Mouse (Mus musculus) intestine, embryonic 14.5 days (tissue): ENCODE measurements around the gene Jmjd7. TPM values are rescaled to one million over a fixed set of nuclear protein-coding genes. Genes with fewer than 3 reads are reported as not detected.

Source experiments
- ATAC-seq: fragments of 200-750 bp; cut with Nextera tagmentation; replicated peaks from 2 replicates; pipeline ENCODE4 v1.8.0; 2017; ENCODE audit warnings: low read depth, moderate number of reproducible peaks, moderate TSS enrichment, moderate library complexity; ENCODE audit not compliant: low FRiP score, low TSS enrichment
- DNase-seq: peaks from one replicate; pipeline ENCODE4 v3.0.0-alpha.2; 2018; ENCODE audit warnings: low spot score
- H3K27ac ChIP-seq: fragments of 300-500 bp; sonication (generic); 2 replicates; pipeline ENCODE4 v1.5.1; 2014; ENCODE audit warnings: low read depth, mild to moderate bottlenecking, control low read depth
- H3K27me3 ChIP-seq: fragments of 300-500 bp; sonication (generic); replicated peaks from 2 replicates; pipeline ENCODE4 v1.6.1; 2014; ENCODE audit warnings: low read length, control low read depth; ENCODE audit not compliant: control insufficient read depth, insufficient read depth
- H3K36me3 ChIP-seq: fragments of 300-500 bp; sonication (generic); 2 replicates; pipeline ENCODE4 v1.6.1; 2014; ENCODE audit warnings: low read length, control low read depth; ENCODE audit not compliant: control insufficient read depth, insufficient read depth
- H3K4me1 ChIP-seq: fragments of 300-500 bp; sonication (generic); replicated peaks from 2 replicates; pipeline ENCODE4 v1.6.1; 2014; ENCODE audit warnings: low read length, control low read depth, mixed read lengths; ENCODE audit not compliant: control insufficient read depth, insufficient read depth
- H3K4me2 ChIP-seq: fragments of 300-500 bp; sonication (generic); 2 replicates; pipeline ENCODE4 v1.6.1; 2014; ENCODE audit warnings: low read length
- H3K4me3 ChIP-seq: fragments of 300-500 bp; sonication (generic); 2 replicates; pipeline ENCODE4 v1.5.1; 2014; ENCODE audit warnings: low read depth, low read length, control low read depth, mixed read lengths
- H3K9ac ChIP-seq: fragments of 300-500 bp; sonication (generic); 2 replicates; pipeline ENCODE4 v1.6.1; 2014; ENCODE audit warnings: mild to moderate bottlenecking, low read length
- H3K9me3 ChIP-seq: fragments of 300-500 bp; sonication (generic); 2 replicates; pipeline ENCODE4 v1.6.1; 2016; ENCODE audit warnings: low read length, control low read depth; ENCODE audit not compliant: control insufficient read depth
- WGBS: fragments of 180-500 bp; shearing (Covaris S2); extraction: QIAGEN DNeasy Blood & Tissue Kit; methylation state at CpG from one replicate; pipeline ENCODE4 v1.1.7; 2014; 5-methylcytosine and 5-hydroxymethylcytosine counted together
- polyA plus RNA-seq: library from polyadenylated mRNA; unstranded; fragments of >200 nt; fragmentation: Nextera tagmentation; extraction: Ambion mirVana; gene quantifications from 2 replicates; pipeline ENCODE4 v1.2.1, GENCODE M21; 2014

Gene Jmjd7
- polyA plus RNA-seq, 1 experiment from 2014 or later = 18.9 TPM

DNA sequence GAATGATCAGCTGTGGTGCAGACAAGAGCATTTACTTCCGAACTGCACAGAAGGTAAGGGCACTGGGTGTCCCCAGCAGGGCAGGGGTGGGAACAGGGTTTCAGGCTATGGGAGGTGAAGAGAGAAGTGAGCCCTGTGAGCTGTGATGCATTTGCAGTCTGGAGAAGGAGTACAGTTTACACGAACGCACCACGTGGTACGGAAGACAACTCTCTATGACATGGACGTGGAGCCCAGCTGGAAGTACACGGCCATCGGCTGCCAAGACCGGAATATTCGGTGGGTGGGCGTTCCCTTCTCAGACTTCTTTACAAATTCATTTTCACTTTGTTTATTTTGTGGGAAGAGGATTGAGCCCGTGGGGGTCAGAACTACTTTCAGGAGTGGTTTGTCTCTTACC lies 9.7 kb upstream of the Jmjd7 start:
- ATAC-seq (no peak), DNase-seq (no peak)
- Histone ChIP-seq H3K36me3 (peaks cover 76% of the 10 kb centered on the region), H3K9ac (no peak overlapping the region), H3K4me1 (no peaks in the 10 kb centered on the region), H3K27ac (no peak overlapping the region), H3K4me3 (no peak overlapping the region), H3K4me2 (no peak overlapping the region), H3K9me3 (no peaks in the 10 kb centered on the region), H3K27me3 (no peaks in the 10 kb centered on the region)
- WGBS = 88% methylated on average over 12 of the region's 12 CpGs

DNA sequence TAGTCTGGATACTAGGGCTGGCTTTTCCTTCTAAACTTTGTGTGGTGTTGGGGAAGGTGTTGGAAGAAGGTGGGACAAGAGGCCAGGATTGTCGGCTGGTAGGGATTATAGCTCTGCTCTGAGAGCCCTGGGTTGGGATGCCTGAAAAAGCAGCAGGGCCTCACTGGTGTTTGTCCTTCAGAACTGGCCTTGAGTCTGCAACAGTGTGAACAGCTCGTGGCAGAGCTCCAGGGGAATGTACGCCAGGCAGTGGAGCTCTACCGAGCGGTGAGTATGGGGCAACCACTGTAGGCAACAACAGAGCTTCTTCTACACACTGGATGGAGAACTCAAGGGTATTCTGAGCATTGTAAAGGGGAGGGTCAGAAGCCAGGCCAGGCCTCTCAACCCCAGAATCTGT lies 2.9 kb upstream of the Jmjd7 start:
- H3K4me1 ChIP-seq = peaks cover 12% of the 10 kb centered on the region
- ATAC-seq (no peak), DNase-seq (no peak)
- no peaks in the 10 kb centered on the region for H3K27me3 ChIP-seq
- no peak overlapping the region for H3K4me3 ChIP-seq
- H3K9ac ChIP-seq = no peak overlapping the region
- no peak overlapping the region for H3K4me2 ChIP-seq
- no peak overlapping the region for H3K27ac ChIP-seq
- 88% methylated on average over 5 of the region's 5 CpGs for WGBS
- no peaks in the 10 kb centered on the region for H3K9me3 ChIP-seq
- H3K36me3 ChIP-seq = peaks cover 58% of the 10 kb centered on the region

DNA sequence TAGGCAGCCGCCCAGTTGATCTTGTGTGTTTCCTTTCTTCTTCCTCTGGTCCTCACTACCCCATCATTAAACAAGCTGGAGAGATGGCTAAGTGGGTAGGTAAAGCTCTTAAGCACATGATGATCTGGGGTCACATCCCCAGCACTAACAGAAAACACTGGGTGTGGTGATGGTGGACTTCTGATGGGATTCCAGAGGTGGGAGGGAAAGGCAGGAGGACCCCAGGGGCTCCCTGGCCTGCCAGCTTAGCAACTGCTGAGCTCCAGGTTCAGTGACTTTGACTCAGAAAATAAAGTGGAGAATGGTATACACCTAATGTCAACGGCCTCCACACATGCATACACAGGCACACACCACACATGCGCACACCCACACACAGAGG lies 658 bp downstream of the Jmjd7 start:
- Histone ChIP-seq H3K27ac (peak overlapping the region; percentile 83), H3K27me3 (no peaks in the 10 kb centered on the region), H3K9me3 (no peaks in the 10 kb centered on the region), H3K4me3 (peak overlapping the region; percentile 87), H3K4me2 (peak overlapping the region; percentile 73), H3K36me3 (peaks cover 42% of the 10 kb centered on the region), H3K9ac (peak overlapping the region; percentile 84), H3K4me1 (peaks cover 12% of the 10 kb centered on the region)
- 42% methylated on average over 3 of the region's 3 CpGs for WGBS
- DNase-seq (peak; percentile 55), ATAC-seq (peak; percentile 13; the same call in 1 of the 2 replicates)

DNA sequence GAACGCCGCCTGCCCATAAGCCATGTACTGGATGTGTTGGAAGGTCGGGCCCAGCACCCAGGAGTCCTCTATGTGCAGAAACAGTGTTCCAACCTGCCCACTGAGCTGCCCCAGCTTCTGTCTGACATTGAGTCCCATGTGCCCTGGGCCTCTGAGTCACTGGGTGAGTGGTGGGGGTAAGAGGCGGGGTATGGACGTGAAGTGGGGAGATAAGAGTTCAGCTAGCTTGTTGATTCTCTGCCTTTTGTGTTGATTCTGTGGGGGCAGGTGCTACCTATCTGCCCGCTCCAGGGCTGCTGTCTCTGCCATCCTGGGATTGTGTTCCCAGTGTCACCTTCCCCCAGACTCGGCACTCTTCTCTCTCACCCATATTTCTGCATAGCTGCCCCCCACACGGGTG lies 3.1 kb downstream of the Jmjd7 start:
- Histone ChIP-seq H3K4me1 (peaks cover 12% of the 10 kb centered on the region), H3K27me3 (no peaks in the 10 kb centered on the region), H3K27ac (no peak overlapping the region), H3K36me3 (peaks cover 27% of the 10 kb centered on the region), H3K9ac (no peak overlapping the region), H3K9me3 (no peaks in the 10 kb centered on the region), H3K4me3 (no peak overlapping the region), H3K4me2 (no peak overlapping the region)
- 86% methylated on average over 8 of the region's 8 CpGs for WGBS
- no peak for DNase-seq
- ATAC-seq = no peak

DNA sequence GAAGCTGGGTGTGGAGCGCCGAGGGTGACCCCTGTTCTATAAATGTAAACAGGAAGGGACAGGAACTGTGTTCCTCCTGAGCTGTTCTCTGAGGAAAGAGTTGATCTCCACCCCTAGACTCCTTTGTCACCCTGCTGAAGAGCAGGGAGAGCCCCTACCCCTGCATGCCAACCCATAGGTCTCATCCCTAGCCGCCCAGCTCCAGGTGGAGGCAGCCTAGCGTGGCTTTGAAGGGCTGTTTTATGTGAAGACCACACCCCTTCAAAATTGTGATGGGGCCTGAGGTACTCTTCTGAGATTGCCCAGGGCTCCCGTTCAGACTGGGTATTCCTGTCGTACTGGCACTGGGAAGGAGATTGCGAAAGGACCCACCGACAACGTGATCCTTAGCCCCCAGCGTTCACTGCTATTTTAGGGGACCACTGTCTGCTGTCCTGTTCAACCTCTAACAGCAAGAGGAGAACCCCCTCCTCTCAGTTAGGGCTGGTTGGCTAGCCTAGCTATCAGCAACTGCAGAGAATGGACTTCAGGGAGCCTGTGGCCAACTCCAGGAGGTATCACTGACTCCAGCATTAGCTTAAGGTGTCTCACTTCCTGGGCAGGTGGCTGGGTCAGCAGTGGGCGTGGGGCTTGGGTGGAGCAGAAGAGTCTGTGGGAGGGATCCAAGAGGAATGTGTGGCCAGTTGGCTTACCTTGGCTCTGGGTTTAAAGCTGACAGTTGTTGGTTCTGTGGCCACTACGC lies 5.6 kb downstream of the Jmjd7 start, which contains the start of gene Pla2g4b:
Gene Pla2g4b, plus strand, starts transcription at position 692 of the 742 bp plus-strand sequence.
- Histone ChIP-seq H3K27me3 (no peaks in the 10 kb centered on the region), H3K4me2 (no peak within 1 kb of the TSS), H3K4me3 (no peak within 1 kb of the TSS), H3K27ac (no peak within 1 kb of the TSS), H3K4me1 (peaks cover 7% of the 10 kb centered on the region), H3K36me3 (peaks cover 50% of the 10 kb centered on the region), H3K9me3 (no peaks in the 10 kb centered on the region), H3K9ac (no peak within 1 kb of the TSS)
- no peak for ATAC-seq
- no peak for DNase-seq
- 82% methylated on average over 12 of the region's 12 CpGs for WGBS

GRCm38 (mm10) chr2:120033726-120034125 lies 6.4 kb downstream of the Jmjd7 start:
- Histone ChIP-seq H3K4me2 (no peak overlapping the region), H3K4me1 (no peaks in the 10 kb centered on the region), H3K9me3 (no peaks in the 10 kb centered on the region), H3K36me3 (peaks cover 58% of the 10 kb centered on the region), H3K27ac (no peak overlapping the region), H3K27me3 (no peaks in the 10 kb centered on the region), H3K4me3 (no peak overlapping the region), H3K9ac (no peak overlapping the region)
- ATAC-seq (no peak), DNase-seq (no peak)
- WGBS = 64% methylated on average over 5 of the region's 5 CpGs

DNA sequence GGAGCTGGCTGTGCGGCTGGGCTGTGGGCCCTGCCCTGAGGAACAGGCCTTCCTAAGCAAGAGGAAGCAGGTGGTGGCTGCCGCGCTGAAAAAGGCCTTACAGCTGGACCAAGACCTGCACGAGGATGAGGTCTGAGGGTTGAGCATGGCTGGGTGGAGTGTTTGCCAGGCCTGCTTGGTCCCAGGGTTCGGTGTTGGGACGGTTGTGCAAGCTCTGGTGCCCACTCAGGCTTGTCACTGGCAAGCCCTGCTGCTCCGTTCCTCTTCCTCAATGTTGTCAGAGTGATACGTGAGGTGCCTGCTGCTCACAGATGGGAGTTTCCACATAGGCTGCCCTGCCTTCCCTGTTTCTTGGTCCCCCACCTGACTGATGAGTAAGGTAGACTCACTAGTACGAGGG lies 10.5 kb downstream of the Jmjd7 start:
- no peak for ATAC-seq
- H3K36me3 ChIP-seq = peaks cover 76% of the 10 kb centered on the region
- 89% methylated on average over 9 of the region's 9 CpGs for WGBS

DNA sequence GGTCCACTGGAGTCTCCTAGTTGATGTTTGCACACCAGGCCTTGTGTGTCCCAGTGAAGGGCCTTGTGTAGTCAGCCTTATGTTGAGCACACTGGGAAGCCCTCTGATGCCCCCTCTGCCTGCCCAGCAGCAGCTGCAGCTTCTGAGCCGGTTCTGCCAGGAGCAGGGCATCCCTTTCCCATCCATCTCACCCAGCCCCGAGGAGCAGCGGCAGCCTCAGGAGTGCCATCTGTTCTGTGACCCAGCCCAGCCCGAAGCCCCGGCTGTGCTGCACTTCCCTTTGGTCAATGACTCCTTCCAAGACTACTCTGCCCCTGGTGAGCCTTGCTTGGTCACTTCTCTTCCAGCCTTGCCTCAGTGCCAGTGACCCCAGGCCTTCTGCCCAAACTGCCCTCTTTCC lies 13.7 kb downstream of the Jmjd7 start:
- no peak overlapping the region for H3K27ac ChIP-seq
- peaks cover 63% of the 10 kb centered on the region for H3K36me3 ChIP-seq

More for the DNA sequence above, 10.5 kb downstream of the Jmjd7 start:
- Histone ChIP-seq H3K4me3 (no peak overlapping the region), H3K27ac (no peak overlapping the region), H3K4me1 (no peaks in the 10 kb centered on the region), H3K9ac (no peak overlapping the region), H3K27me3 (no peaks in the 10 kb centered on the region), H3K9me3 (no peaks in the 10 kb centered on the region), H3K4me2 (no peak overlapping the region)
- no peak for DNase-seq

DNA sequence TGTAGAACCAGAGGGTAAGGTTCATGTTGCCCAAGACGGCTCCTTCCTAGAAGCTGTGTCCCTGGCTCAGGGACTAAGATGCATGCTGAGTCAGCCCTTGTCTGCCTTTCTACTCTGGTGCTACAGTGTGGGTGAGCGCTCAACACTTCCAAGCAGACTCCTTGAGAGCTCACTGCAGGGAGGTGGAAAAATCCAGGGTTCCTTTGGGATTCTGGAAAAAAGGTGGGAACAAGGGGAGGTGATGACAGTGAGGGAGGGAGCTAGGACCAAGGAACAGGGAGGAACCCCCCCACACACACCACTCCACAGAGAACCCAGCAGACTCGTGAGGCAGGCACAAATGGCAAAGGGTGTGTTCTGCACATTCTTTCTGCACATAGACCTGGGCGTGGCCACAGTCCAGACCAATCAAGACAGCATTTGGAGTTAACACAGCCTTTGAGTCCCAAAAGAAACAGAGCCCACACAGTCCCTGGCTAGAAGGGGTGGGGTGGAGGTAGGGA lies 16.9 kb downstream of the Jmjd7 start:
- DNase-seq (no peak), ATAC-seq (peak; percentile 61)
- Histone ChIP-seq H3K27me3 (no peaks in the 10 kb centered on the region), H3K27ac (no peak overlapping the region), H3K9me3 (no peaks in the 10 kb centered on the region), H3K4me1 (peaks cover 18% of the 10 kb centered on the region), H3K36me3 (peaks cover 32% of the 10 kb centered on the region), H3K9ac (no peak overlapping the region), H3K4me3 (no peak overlapping the region), H3K4me2 (no peak overlapping the region)
- WGBS = 49% methylated on average over 4 of the region's 4 CpGs

More for the DNA sequence above, 13.7 kb downstream of the Jmjd7 start:
- Histone ChIP-seq H3K4me3 (no peak overlapping the region), H3K27me3 (no peaks in the 10 kb centered on the region), H3K9me3 (no peaks in the 10 kb centered on the region), H3K4me2 (no peak overlapping the region), H3K4me1 (peaks cover 11% of the 10 kb centered on the region), H3K9ac (no peak overlapping the region)
- DNase-seq (no peak), ATAC-seq (no peak)
- 88% methylated on average over 5 of the region's 5 CpGs for whole genome bisulfite sequencing
